Mouse (Mus musculus): ENCODE results near the gene Chchd4.

- TF ChIP-seq POLR2A (IDR thresholded peaks at IDR 0.05; ENCODE audit: borderline replicate concordance, extremely low read depth, insufficient read depth, insufficient read length, poor library complexity, severe bottlenecking) (no peak), CTCF (IDR thresholded peaks at IDR 0.05; ENCODE audit: borderline replicate concordance, extremely low read depth, insufficient read depth, insufficient read length) (no peak)
These were observed 2.6 kb downstream of the Chchd4 start for GRCm38 (mm10) chr6:91470712-91471111.
